Mouse (Mus musculus) forebrain, embryonic 14.5 days (tissue): ENCODE measurements around the gene Lrtm2. TPM values are rescaled to one million over a fixed set of nuclear protein-coding genes. Genes with fewer than 3 reads are reported as not detected.

Experiments
- ATAC-seq: fragments of 200-750 bp; cut with Nextera tagmentation; 2 replicates; pipeline ENCODE4 v1.8.0; 2017; ENCODE audit warnings: mild to moderate bottlenecking, moderate library complexity
- DNase-seq: peaks from one replicate; pipeline ENCODE4 v3.0.0-alpha.2; 2015; ENCODE audit warnings: low spot score
- H3K27ac ChIP-seq: fragments of 300-500 bp; sonication (generic); 2 replicates; pipeline ENCODE4 v1.5.1; 2014; ENCODE audit warnings: low read depth, mild to moderate bottlenecking, control low read depth, low read length, moderate library complexity
- H3K27me3 ChIP-seq: fragments of 300-500 bp; sonication (generic); replicated peaks from 2 replicates; pipeline ENCODE4 v1.6.1; 2014; ENCODE audit warnings: low read length, control low read depth, mixed read lengths; ENCODE audit not compliant: control insufficient read depth, insufficient read depth
- H3K36me3 ChIP-seq: fragments of 300-500 bp; sonication (generic); 2 replicates; pipeline ENCODE4 v1.6.1; 2014; ENCODE audit warnings: low read length, control low read depth; ENCODE audit not compliant: control insufficient read depth, insufficient read depth
- H3K4me1 ChIP-seq: fragments of 300-500 bp; sonication (generic); 2 replicates; pipeline ENCODE4 v1.6.1; 2014; ENCODE audit warnings: antibody characterized with exemption, low read length, control low read depth; ENCODE audit not compliant: control insufficient read depth, insufficient read depth
- H3K4me2 ChIP-seq: fragments of 300-500 bp; sonication (generic); 2 replicates; pipeline ENCODE4 v1.6.1; 2014; ENCODE audit warnings: mild to moderate bottlenecking, control low read depth, low read length
- H3K4me3 ChIP-seq: fragments of 300-500 bp; sonication (generic); 2 replicates; pipeline ENCODE4 v1.5.1; 2014; ENCODE audit warnings: low read depth, low read length, control low read depth
- H3K9ac ChIP-seq: fragments of 300-500 bp; sonication (generic); 2 replicates; pipeline ENCODE4 v1.6.1; 2014; ENCODE audit warnings: mild to moderate bottlenecking, low read length, control low read depth, moderate library complexity
- H3K9me3 ChIP-seq: fragments of 300-500 bp; sonication (generic); replicated peaks from 2 replicates; pipeline ENCODE4 v1.6.1; 2016; ENCODE audit warnings: low read length, control low read depth, mixed read lengths; ENCODE audit not compliant: control insufficient read depth
- WGBS: fragments of 180-500 bp; shearing (Covaris S2); extraction: QIAGEN DNeasy Blood & Tissue Kit; methylation state at CpG from one replicate; pipeline ENCODE4 v1.1.7; 2014; 5-methylcytosine and 5-hydroxymethylcytosine counted together
- polyA plus RNA-seq: library from polyadenylated mRNA; unstranded; fragments of >200 nt; fragmentation: Nextera tagmentation; extraction: Ambion mirVana; gene quantifications from 2 replicates; pipeline ENCODE4 v1.2.1, GENCODE M21; 2014

Lrtm2 gene
- polyA plus RNA-seq, 1 experiment from 2014 or later = 2.7 TPM

DNA sequence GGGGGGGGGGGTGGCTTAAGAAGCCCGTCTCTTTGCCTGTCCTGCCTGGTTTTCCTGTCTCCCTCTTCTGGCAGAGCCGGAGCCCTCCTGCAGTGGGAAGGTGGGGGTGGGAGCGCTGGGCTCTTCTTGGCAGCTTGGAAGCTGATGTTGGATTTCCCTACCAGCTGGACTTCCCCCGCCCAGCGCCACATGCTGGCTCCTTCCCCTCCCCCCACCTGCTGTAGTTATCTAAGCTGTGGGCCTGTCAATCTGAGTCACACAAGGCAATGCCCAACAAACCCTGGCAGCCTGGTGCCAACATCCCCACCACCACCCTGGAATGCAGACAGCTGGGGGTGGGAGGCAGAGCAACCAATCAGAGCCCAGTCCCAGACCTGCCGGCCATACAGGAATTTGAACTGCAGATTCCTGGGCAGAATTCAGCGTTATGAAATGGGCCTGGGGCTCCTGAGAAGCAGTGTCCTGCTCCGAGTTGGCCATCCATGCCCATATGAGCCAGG lies 1.3 kb downstream of the Lrtm2 start:
- H3K4me1 ChIP-seq = peaks cover 21% of the 10 kb centered on the region
- 0 out of 2 replicates have a peak overlapping the region, but pooled peaks have one; percentile 9 for H3K27ac ChIP-seq
- peak overlapping the region; percentile 79 for H3K4me2 ChIP-seq
- peak overlapping the region; percentile 41 for H3K4me3 ChIP-seq
- peak; percentile 88 for ATAC-seq
- peak; percentile 93 for DNase-seq
- 1% methylated on average over 8 of the region's 8 CpGs for WGBS
- H3K36me3 ChIP-seq = no peaks in the 10 kb centered on the region
- H3K9me3 ChIP-seq = no peaks in the 10 kb centered on the region
- H3K27me3 ChIP-seq = peaks cover 17% of the 10 kb centered on the region
- peak overlapping the region; percentile 61; the same call in 1 of the 2 replicates for H3K9ac ChIP-seq

DNA sequence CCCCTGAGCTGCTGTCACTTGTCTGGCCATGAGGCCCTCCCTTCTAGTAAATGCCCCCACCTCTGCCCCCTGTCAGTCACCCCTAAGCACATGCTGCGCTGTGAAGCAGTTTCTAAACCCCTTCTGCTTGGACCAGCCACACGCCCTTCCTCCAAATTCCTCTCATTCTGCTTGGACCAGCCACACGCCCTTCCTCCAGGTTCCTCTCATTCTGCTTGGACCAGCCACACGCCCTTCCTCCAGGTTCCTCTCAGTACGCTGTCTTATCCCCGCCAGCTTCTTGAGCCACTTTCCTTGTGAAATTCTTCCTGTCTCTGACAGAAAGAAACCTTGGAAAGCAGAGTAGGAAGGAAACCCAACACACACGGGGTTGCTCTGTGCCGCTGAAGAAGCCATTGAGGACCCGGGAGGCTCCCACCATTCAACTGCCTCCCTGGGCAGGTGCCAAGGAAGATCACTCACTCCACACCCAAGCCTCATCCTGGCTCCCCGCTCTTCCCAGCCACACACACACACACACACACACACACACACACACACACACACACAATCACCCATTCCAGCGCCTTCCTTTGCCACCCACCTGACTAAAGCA lies 1.9 kb downstream of the Lrtm2 start:
- no peak overlapping the region for H3K9ac ChIP-seq
- H3K4me3 ChIP-seq = peak overlapping the region; percentile 41
- H3K4me1 ChIP-seq = peaks cover 21% of the 10 kb centered on the region
- WGBS = 16% methylated on average over 10 of the region's 11 CpGs
- ATAC-seq (peak; percentile 21; the same call in 1 of the 2 replicates), DNase-seq (no peak)
- H3K27ac ChIP-seq = 0 out of 2 replicates have a peak overlapping the region, but pooled peaks have one; percentile 9
- no peaks in the 10 kb centered on the region for H3K36me3 ChIP-seq
- no peaks in the 10 kb centered on the region for H3K9me3 ChIP-seq
- peak overlapping the region; percentile 79 for H3K4me2 ChIP-seq
- H3K27me3 ChIP-seq = peaks cover 17% of the 10 kb centered on the region

DNA sequence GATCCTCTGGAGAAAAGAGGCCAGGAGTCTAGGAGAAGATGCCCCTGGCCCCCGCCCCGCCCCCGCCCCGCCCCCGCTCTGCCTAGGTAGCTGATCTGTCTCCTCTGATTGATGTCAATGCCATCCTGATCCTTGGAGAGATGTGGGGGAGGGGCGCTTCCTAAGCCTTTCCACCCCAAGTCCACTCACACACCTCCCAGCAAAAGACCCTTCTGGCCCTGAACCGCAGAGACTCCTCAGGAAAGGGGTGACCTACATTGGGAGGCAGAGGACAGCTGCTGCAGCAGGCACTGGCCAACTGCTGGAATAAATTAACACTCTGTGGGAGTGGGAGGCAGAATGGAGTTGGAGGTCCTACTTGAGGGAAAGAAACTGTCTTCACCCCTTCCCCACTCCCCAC lies 4.0 kb downstream of the Lrtm2 start:
- no peak overlapping the region for H3K27ac ChIP-seq
- H3K4me2 ChIP-seq = no peak overlapping the region
- no peaks in the 10 kb centered on the region for H3K36me3 ChIP-seq
- no peak overlapping the region for H3K9ac ChIP-seq
- peaks cover 16% of the 10 kb centered on the region for H3K27me3 ChIP-seq
- DNase-seq (no peak), ATAC-seq (no peak)
- no peak overlapping the region for H3K4me3 ChIP-seq
- H3K9me3 ChIP-seq = no peaks in the 10 kb centered on the region
- WGBS = 41% methylated on average over 7 of the region's 7 CpGs
- peaks cover 21% of the 10 kb centered on the region for H3K4me1 ChIP-seq

DNA sequence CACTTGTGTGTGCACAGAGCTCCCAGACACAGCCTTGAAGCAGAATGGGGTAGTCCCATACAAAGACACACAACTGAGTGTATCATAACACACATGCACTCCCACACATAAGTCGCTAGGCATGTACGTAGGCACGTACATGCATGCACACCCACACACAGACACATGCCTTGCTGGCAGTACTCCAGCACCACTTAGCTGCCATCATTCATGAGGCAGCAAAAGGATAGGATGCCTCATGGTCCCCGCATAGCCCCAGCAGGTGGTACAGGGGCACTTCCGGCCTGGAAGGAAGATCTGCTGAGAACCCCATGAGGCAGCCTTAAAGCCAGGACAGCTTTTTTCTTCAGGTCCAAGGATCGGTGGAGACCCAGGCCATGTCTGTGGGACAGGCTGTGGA lies 4.6 kb downstream of the Lrtm2 start:
- no peaks in the 10 kb centered on the region for H3K9me3 ChIP-seq
- H3K27ac ChIP-seq = no peak overlapping the region
- peaks cover 19% of the 10 kb centered on the region for H3K4me1 ChIP-seq
- H3K9ac ChIP-seq = no peak overlapping the region
- WGBS = 77% methylated on average over 6 of the region's 6 CpGs
- ATAC-seq = no peak
- peaks cover 10% of the 10 kb centered on the region for H3K27me3 ChIP-seq
- H3K4me2 ChIP-seq = no peak overlapping the region
- no peak for DNase-seq
- no peaks in the 10 kb centered on the region for H3K36me3 ChIP-seq
- H3K4me3 ChIP-seq = no peak overlapping the region

DNA sequence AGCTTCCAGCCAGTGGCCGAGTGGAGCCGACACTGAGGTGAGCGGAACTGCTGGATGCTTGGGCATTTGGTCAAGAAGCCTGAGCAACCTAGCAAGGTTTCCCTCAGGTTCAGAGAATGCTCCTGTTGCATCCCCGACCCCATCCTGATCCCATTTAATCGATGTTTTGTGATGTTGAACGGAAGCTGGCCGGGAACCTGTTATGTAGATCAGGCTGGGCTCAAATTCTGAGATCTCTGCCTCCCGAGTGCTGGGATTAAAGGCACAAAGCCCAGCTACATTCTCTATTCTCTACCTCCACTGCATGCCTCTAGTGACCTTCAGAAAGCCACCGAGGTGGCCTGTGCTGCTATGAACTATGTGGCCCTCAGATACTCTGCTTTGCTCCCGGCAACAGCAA lies 5.8 kb downstream of the Lrtm2 start:
- H3K4me2 ChIP-seq = no peak overlapping the region
- H3K36me3 ChIP-seq = no peaks in the 10 kb centered on the region
- no peaks in the 10 kb centered on the region for H3K9me3 ChIP-seq
- ATAC-seq (no peak), DNase-seq (no peak)
- H3K4me3 ChIP-seq = no peak overlapping the region
- WGBS = 50% methylated on average over 10 of the region's 10 CpGs
- peaks cover 15% of the 10 kb centered on the region for H3K4me1 ChIP-seq
- H3K27ac ChIP-seq = no peak overlapping the region
- H3K27me3 ChIP-seq = no peaks in the 10 kb centered on the region
- no peak overlapping the region for H3K9ac ChIP-seq

DNA sequence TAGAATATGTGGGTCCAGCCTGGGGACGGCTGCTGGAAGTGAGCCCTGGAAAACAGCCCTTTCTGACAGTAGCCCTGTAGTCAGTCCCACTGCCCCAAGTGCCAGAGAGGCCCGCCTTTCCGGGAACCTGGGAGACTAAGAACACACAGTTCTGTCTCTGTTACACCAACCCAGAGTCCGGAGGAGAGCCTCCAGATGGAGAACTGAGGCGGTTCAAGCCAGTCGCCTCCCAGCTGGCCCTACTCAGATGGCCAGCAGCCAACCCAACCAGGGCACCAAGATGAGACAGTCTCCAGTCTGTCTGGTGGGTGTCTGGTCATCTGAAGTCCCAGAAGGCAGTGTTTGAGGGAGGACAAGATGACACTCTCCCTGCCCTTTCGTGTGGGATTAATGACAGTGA lies 8.8 kb downstream of the Lrtm2 start:
- H3K27ac ChIP-seq = no peak overlapping the region
- no peaks in the 10 kb centered on the region for H3K36me3 ChIP-seq
- H3K9me3 ChIP-seq = no peaks in the 10 kb centered on the region
- no peak overlapping the region for H3K4me3 ChIP-seq
- no peak overlapping the region for H3K9ac ChIP-seq
- DNase-seq (no peak), ATAC-seq (no peak)
- 75% methylated on average over 7 of the region's 7 CpGs for WGBS
- H3K4me2 ChIP-seq = no peak overlapping the region
- no peaks in the 10 kb centered on the region for H3K27me3 ChIP-seq
- peaks cover 8% of the 10 kb centered on the region; the same call in 1 of the 2 replicates for H3K4me1 ChIP-seq

DNA sequence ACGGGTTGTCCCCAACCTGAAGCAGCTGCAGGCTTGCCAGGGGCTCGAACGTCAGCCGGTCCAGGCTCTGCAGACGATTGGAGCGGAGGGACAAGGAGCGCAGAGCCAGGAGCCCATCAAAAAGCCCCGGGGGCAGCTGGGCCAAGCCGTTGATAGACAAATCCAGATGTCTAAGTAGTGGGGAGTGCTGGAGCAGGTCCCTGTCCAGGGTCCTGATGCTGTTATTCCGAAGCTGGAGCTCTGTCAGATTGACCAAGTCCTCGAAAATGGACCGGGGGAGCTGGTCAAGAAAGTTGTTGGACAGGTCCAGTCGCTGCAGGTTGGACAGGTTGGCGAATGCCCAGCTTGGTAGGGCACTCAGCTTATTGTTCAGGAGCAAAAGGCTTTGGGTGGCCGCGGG lies 10.1 kb downstream of the Lrtm2 start:
- no peaks in the 10 kb centered on the region for H3K36me3 ChIP-seq
- H3K4me3 ChIP-seq = no peak overlapping the region
- no peak overlapping the region for H3K27ac ChIP-seq
- WGBS = 55% methylated on average over 16 of the region's 16 CpGs
- H3K9ac ChIP-seq = no peak overlapping the region
- H3K4me1 ChIP-seq = peaks cover 8% of the 10 kb centered on the region; the same call in 1 of the 2 replicates
- ATAC-seq = no peak
- H3K27me3 ChIP-seq = no peaks in the 10 kb centered on the region
- no peak overlapping the region for H3K4me2 ChIP-seq
- DNase-seq = no peak
- H3K9me3 ChIP-seq = no peaks in the 10 kb centered on the region

DNA sequence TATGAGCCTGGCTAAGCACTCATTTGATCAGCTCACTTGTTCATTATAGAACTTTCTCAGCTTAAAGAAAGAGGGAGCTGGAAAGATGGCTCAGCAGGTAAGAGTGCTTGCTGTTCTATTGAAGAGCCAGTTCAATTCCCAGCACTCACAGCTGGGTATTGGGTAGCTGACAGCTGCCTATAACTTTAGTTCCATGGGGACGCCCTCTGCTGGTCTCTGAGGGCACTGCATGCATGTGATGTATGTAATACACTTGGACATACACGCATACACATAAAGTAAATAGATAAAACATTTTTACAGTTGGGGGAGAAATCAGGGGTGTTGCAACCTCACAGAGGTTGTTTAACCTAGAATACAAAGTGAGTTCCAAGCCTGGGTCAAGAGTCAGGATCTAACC lies 11.2 kb downstream of the Lrtm2 start:
- Histone ChIP-seq H3K9me3 (no peaks in the 10 kb centered on the region), H3K4me1 (peaks cover 8% of the 10 kb centered on the region), H3K4me2 (no peak overlapping the region), H3K27me3 (no peaks in the 10 kb centered on the region), H3K4me3 (no peak overlapping the region), H3K27ac (no peak overlapping the region), H3K36me3 (no peaks in the 10 kb centered on the region), H3K9ac (no peak overlapping the region)
- whole genome bisulfite sequencing = 75% methylated on average over 2 of the region's 2 CpGs
- ATAC-seq (no peak; the same call in 1 of the 2 replicates), DNase-seq (peak; percentile 23)

DNA sequence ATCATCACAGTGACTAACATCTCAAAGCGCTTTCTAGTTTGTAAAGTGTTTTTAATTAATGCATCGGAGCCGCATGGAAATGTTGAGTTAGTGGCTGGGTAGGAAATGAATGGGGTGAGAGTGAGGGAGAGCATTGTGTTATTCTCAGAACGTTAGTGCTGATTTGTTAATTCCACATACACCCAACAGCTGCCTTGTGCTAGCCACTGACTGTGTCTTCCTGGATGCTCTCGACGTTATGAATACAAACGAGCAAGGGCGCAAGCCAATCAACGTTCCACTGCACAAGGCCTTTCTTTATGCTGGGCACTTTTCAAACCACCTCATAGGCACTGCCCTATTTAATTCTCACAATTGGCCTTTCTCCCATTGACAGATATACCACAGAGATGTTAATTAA lies 11.8 kb downstream of the Lrtm2 start:
- Histone ChIP-seq H3K27ac (no peak overlapping the region), H3K36me3 (no peaks in the 10 kb centered on the region), H3K9me3 (no peaks in the 10 kb centered on the region), H3K4me1 (peaks cover 13% of the 10 kb centered on the region), H3K4me2 (no peak overlapping the region), H3K27me3 (no peaks in the 10 kb centered on the region), H3K9ac (no peak overlapping the region), H3K4me3 (no peak overlapping the region)
- 5% methylated on average over 9 of the region's 9 CpGs for WGBS
- peak; percentile 90 for ATAC-seq
- peak; percentile 83 for DNase-seq
